Mouse (Mus musculus) forebrain, embryonic 16.5 days (tissue): ENCODE results near the gene Ccdc171. TPM values are rescaled to one million over a fixed set of nuclear protein-coding genes. Genes with fewer than 3 reads are reported as not detected.

Experiments
- ATAC-seq: fragments of 200-750 bp; cut with Nextera tagmentation; 2 replicates; pipeline ENCODE4 v1.8.0; 2017; ENCODE audit warnings: mild to moderate bottlenecking, moderate library complexity
- H3K27ac ChIP-seq: fragments of 300-500 bp; sonication (generic); 2 replicates; pipeline ENCODE4 v1.5.1; 2014; ENCODE audit warnings: low read length, control low read depth
- H3K27me3 ChIP-seq: fragments of 300-500 bp; sonication (generic); replicated peaks from 2 replicates; pipeline ENCODE4 v1.6.1; 2014; ENCODE audit warnings: low read length; ENCODE audit not compliant: control insufficient read depth, insufficient read depth
- H3K36me3 ChIP-seq: fragments of 300-500 bp; sonication (generic); 2 replicates; pipeline ENCODE4 v1.6.1; 2014; ENCODE audit not compliant: control insufficient read depth, insufficient read depth
- H3K4me1 ChIP-seq: fragments of 300-500 bp; sonication (generic); replicated peaks from 2 replicates; pipeline ENCODE4 v1.6.1; 2014; ENCODE audit warnings: low read length; ENCODE audit not compliant: control insufficient read depth, insufficient read depth
- H3K4me2 ChIP-seq: fragments of 300-500 bp; sonication (generic); 2 replicates; pipeline ENCODE4 v1.6.1; 2014; ENCODE audit warnings: mild to moderate bottlenecking, low read length, control low read depth
- H3K4me3 ChIP-seq: fragments of 300-500 bp; sonication (generic); replicated peaks from 2 replicates; pipeline ENCODE4 v1.5.1; 2014; ENCODE audit warnings: mild to moderate bottlenecking, low read length, control low read depth
- H3K9ac ChIP-seq: fragments of 300-500 bp; sonication (generic); replicated peaks from 2 replicates; pipeline ENCODE4 v1.6.1; 2014; ENCODE audit warnings: low read depth, low read length, control low read depth
- H3K9me3 ChIP-seq: fragments of 300-500 bp; sonication (generic); 2 replicates; pipeline ENCODE4 v1.6.1; 2016; ENCODE audit warnings: low read length; ENCODE audit not compliant: control insufficient read depth
- WGBS: fragments of 180-500 bp; shearing (Covaris S2); extraction: QIAGEN DNeasy Blood & Tissue Kit; methylation state at CpG from one replicate; pipeline ENCODE4 v1.1.7; 2014; 5-methylcytosine and 5-hydroxymethylcytosine counted together
- polyA plus RNA-seq: library from polyadenylated mRNA; unstranded; fragments of >200 nt; fragmentation: Nextera tagmentation; extraction: Ambion mirVana; gene quantifications from 2 replicates; pipeline ENCODE4 v1.2.1, GENCODE M21; 2015

The Ccdc171 gene
- polyA plus RNA-seq, 1 experiment from 2014 or later: 6.1 TPM

DNA sequence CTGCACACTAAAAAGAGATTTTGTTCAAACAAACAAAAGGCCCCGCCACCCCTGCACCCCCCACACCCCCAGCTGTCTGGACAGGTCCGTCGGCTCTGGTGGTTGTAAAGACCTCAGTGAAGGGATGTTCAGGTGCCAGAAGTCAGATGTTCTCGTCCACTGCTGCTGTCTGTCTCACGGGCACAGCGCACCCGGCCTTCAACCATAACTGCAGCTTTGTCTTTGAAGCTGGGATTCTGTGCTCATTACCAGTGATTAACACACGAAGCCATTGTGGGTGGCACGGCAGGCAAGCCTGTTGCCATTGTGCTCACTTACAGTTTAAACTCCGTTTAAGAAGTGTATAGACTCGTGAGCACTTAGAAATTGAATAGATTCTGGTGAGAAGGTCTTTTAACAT, 194.5 kb downstream of the Ccdc171 start:
- Histone ChIP-seq H3K9me3 (no peaks in the 10 kb centered on the region), H3K4me1 (peaks cover 4% of the 10 kb centered on the region), H3K36me3 (no peaks in the 10 kb centered on the region), H3K4me2 (peak overlapping the region; percentile 24), H3K9ac (no peak overlapping the region), H3K27ac (no peak overlapping the region), H3K27me3 (no peaks in the 10 kb centered on the region), H3K4me3 (no peak overlapping the region)
- WGBS: 8% methylated on average over 11 of the region's 11 CpGs
- ATAC-seq: no peak

DNA sequence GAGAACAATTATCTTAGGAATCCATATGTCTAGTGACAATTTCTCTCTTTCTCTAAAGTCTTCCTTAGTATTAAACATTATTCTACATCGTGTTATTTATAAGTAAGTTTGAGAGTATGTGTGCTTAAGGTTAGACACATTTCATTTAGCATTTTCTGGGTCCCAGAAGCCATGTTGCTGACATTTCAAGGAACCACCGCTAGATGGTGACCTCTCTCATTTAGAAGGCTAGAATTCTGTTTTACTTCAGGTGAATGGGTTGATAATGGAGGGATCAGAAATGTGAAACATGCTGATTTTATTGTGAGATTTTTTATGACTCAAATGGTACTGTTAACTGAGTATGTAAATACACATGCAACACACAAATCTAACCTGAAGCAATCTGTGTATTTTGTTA, 199.8 kb downstream of the Ccdc171 start:
- no peak for ATAC-seq
- WGBS: 14% methylated on average over 2 of the region's 2 CpGs
- no peak overlapping the region for H3K4me3 ChIP-seq
- H3K9me3 ChIP-seq: no peaks in the 10 kb centered on the region
- H3K4me2 ChIP-seq: no peak overlapping the region
- H3K36me3 ChIP-seq: no peaks in the 10 kb centered on the region
- H3K27me3 ChIP-seq: no peaks in the 10 kb centered on the region
- no peak overlapping the region for H3K27ac ChIP-seq
- no peak overlapping the region for H3K9ac ChIP-seq
- no peaks in the 10 kb centered on the region for H3K4me1 ChIP-seq

DNA sequence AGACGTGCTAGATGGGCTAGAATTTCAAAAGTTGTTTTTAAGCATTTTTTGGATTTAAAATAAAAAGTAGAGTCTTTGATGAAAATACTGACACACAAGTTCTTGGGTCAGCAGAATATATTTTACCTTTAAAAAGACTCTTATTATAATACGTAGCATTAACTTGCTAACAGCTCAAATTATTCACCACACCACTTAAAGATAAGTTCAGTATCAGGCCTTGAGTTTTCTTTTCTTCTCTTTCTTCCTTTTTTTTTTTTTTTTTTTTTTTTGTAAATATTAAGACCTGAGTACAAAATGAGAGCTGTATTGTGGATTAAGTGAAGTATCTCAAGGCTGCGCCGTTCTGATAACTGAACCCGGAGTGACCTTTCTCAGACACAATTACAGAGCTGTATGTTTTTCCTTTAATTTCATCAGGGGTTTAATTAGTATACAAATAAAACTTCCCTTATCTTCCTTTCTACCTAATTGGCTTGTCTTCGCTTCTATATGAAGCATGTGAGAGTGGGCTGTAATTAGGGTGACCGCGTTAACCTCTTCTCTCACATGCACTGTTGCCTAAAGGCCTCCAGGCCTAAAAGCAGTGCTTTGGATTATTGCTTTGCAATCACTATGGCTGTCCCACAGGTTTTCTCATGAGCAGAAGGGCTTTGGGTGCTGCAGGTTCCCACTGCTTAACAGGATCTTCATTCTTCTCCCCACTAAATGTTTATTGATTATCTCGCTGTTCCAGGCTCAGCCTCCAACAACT, 214.0 kb downstream of the Ccdc171 start:
- Histone ChIP-seq H3K4me2 (no peak overlapping the region), H3K27me3 (no peaks in the 10 kb centered on the region), H3K36me3 (no peaks in the 10 kb centered on the region), H3K4me1 (peaks cover 5% of the 10 kb centered on the region; the same call in 1 of the 2 replicates), H3K9ac (no peak overlapping the region), H3K9me3 (no peaks in the 10 kb centered on the region), H3K27ac (no peak overlapping the region), H3K4me3 (no peak overlapping the region)
- ATAC-seq: no peak
- WGBS: 53% methylated on average over 9 of the region's 9 CpGs

DNA sequence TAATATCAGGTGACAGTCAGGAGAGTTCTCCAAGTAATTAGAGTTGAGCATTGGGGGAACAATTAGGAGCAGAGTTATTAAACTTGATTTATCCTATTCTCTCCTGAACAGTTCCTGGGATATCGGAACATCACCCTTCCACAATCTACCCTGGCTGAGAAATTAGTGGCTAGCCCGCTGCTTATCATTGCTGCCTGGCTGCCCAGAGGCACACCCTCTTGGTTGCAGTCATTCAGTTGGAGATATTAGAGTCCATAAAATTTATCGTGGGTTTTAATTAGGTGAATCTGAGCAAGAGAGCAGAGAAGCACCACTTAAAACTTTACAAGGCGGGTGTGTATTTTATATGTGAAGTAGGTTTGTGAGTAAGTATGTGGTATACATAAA, 214.5 kb downstream of the Ccdc171 start:
- ATAC-seq: no peak
- peaks cover 5% of the 10 kb centered on the region; the same call in 1 of the 2 replicates for H3K4me1 ChIP-seq
- no peaks in the 10 kb centered on the region for H3K27me3 ChIP-seq
- H3K4me3 ChIP-seq: no peak overlapping the region
- no peaks in the 10 kb centered on the region for H3K9me3 ChIP-seq
- no peak overlapping the region for H3K9ac ChIP-seq
- H3K27ac ChIP-seq: no peak overlapping the region
- no peaks in the 10 kb centered on the region for H3K36me3 ChIP-seq
- 71% methylated on average over 4 of the region's 4 CpGs for WGBS
- H3K4me2 ChIP-seq: no peak overlapping the region

DNA sequence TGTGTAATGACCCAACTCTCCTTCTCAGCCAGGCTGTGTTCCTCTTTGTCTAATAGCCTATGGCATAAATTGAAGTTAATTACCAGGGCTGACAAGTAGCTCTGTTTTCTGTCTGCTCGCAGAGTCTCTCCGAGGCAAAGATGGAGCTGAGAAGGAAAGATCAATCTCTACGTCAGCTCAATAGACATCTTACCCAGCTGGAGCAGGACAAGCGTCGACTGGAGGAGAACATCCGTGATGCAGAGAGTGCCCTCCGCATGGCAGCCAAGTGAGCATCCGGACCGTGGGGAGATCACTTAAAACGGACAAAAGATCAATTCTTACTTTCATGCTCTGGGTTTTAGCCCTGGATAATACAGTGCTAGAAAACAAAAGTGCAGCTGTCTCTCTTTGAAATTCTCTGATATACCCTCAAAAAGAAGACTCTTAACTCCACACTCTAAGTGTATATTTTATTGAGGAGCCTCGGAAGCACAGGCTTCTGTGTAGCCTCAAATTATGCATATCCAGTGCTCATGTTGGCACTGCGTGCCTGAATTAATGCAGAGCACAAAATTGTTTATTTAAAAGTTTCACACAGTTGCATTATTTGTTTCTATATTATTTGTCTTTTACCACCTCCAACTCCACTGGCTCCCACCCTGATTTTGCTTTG, 217.6 kb downstream of the Ccdc171 start:
- WGBS: 14% methylated on average over 12 of the region's 12 CpGs
- H3K27ac ChIP-seq: no peak overlapping the region

DNA sequence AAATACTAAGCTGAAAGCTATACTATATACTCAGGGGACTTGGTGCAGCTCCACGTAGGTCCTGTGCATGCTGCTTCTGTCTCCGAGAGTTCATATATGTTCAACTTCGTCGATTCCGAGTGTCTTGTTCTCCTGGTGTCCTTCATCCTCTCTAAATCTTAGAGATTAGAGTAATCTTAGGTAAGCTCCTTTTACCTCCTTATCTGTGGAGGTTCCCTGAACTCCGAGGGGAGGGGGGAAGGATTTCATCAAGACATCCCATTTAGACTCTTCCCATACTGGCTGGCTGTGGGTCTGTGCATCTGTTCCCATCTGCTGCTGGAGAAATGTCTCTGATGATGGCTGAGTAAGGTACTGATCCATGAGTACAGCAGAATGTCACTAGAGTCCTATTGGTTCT, 249.8 kb downstream of the Ccdc171 start:
- no peak overlapping the region for H3K27ac ChIP-seq
- no peak overlapping the region for H3K9ac ChIP-seq
- no peak for ATAC-seq
- H3K27me3 ChIP-seq: no peaks in the 10 kb centered on the region
- peaks cover 3% of the 10 kb centered on the region; the same call in 1 of the 2 replicates for H3K9me3 ChIP-seq
- no peaks in the 10 kb centered on the region for H3K4me1 ChIP-seq
- H3K4me2 ChIP-seq: no peak overlapping the region
- no peak overlapping the region for H3K4me3 ChIP-seq
- no peaks in the 10 kb centered on the region for H3K36me3 ChIP-seq
- WGBS: 94% methylated on average over 6 of the region's 6 CpGs

More for the DNA sequence above, 217.6 kb downstream of the Ccdc171 start:
- Histone ChIP-seq H3K27me3 (no peaks in the 10 kb centered on the region), H3K9ac (0 out of 2 replicates have a peak overlapping the region, but pooled peaks have one; percentile 0), H3K4me1 (peaks cover 5% of the 10 kb centered on the region; the same call in 1 of the 2 replicates), H3K9me3 (no peaks in the 10 kb centered on the region), H3K4me3 (peak overlapping the region; percentile 5), H3K4me2 (peak overlapping the region; percentile 37), H3K36me3 (no peaks in the 10 kb centered on the region)
- peak; percentile 80 for ATAC-seq

DNA sequence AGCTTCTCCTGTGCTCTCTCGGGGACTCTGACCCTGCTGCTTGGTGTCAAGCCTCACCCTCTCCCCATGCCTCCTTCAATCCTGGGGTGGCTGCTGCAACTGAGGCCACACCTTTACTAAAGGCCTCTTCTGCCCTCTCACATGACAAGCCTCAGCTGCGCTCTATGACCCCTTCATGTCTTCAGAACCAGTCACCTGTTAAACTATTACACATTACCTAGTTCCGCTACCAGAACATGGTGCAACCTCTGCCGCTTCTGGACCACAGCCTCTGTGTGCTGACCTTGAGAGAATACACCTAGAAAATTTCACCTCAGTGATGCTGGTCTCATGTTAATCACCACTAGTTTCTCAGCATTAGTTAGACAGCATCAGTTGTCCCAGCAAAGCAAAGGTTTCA, 254.7 kb downstream of the Ccdc171 start:
- ATAC-seq: no peak
- H3K36me3 ChIP-seq: no peaks in the 10 kb centered on the region
- no peak overlapping the region for H3K9ac ChIP-seq
- no peaks in the 10 kb centered on the region for H3K4me1 ChIP-seq
- H3K9me3 ChIP-seq: peaks cover 3% of the 10 kb centered on the region
- H3K27ac ChIP-seq: no peak overlapping the region
- no peak overlapping the region for H3K4me3 ChIP-seq
- no peak overlapping the region for H3K4me2 ChIP-seq
- 96% methylated on average over 4 of the region's 4 CpGs for WGBS
- H3K27me3 ChIP-seq: no peaks in the 10 kb centered on the region

DNA sequence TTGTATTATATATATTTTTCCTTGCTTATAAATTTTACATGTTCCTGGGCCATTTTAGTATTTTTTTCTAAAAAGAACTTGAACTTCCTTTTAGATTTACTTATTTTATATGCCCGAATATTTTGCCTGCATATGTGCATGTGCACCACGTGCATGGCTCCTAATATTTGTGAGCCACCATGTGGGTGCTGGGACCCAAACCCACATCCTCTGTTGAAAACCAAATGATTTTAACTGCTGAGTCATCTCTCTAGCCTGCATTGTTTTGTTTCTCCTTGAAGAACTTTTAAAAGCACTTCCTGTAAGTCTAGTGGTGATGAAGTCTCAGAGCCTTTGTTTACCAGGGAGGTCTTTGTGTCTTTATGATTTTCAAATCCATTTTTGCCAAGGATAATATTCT, 259.8 kb downstream of the Ccdc171 start:
- no peak overlapping the region for H3K4me3 ChIP-seq
- no peak for ATAC-seq
- H3K36me3 ChIP-seq: no peaks in the 10 kb centered on the region
- no peak overlapping the region for H3K27ac ChIP-seq
- 96% methylated on average over 2 of the region's 2 CpGs for WGBS
- no peaks in the 10 kb centered on the region for H3K27me3 ChIP-seq
- H3K9me3 ChIP-seq: no peaks in the 10 kb centered on the region; the same call in 1 of the 2 replicates
- no peak overlapping the region for H3K9ac ChIP-seq
- H3K4me2 ChIP-seq: no peak overlapping the region
- H3K4me1 ChIP-seq: no peaks in the 10 kb centered on the region

DNA sequence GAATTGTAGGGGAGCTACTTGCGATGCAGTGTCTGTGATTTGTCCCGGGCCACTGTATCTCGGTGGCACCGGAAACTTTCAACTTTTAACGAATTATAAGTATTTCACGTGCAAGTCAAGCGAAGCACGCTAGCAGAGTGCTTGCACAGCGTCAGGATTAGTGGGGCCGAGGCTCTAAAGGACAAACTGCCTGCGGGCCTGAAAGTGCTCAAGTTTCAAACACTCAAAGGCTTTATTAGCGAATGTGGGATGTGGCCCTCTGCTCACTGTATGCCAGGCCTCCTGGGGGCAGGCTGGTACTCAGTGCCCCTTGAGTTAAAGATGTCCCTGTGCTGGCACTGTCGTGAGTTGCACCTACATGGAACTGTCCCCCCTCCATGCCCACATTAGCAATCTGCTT, 266.5 kb downstream of the Ccdc171 start:
- no peaks in the 10 kb centered on the region for H3K27me3 ChIP-seq
- no peak overlapping the region for H3K27ac ChIP-seq
- peaks cover 8% of the 10 kb centered on the region for H3K4me1 ChIP-seq
- no peak overlapping the region for H3K4me2 ChIP-seq
- H3K36me3 ChIP-seq: no peaks in the 10 kb centered on the region
- ATAC-seq: no peak
- no peak overlapping the region for H3K9ac ChIP-seq
- H3K9me3 ChIP-seq: no peaks in the 10 kb centered on the region
- H3K4me3 ChIP-seq: no peak overlapping the region
- WGBS: 12% methylated on average over 13 of the region's 13 CpGs
